Mouse (Mus musculus) mesoderm, embryonic 11.5 days (tissue): Measurements from ENCODE around the gene Mpc2.
A peak's percentile ranks its signal among the peaks of the same experiment; 100 is the strongest.

Source experiments
- DNase-seq: peaks from one replicate; pipeline ENCODE4 v3.0.0-alpha.2; 2012; ENCODE audit warnings: low read depth, low spot score

Gene Mpc2

DNA sequence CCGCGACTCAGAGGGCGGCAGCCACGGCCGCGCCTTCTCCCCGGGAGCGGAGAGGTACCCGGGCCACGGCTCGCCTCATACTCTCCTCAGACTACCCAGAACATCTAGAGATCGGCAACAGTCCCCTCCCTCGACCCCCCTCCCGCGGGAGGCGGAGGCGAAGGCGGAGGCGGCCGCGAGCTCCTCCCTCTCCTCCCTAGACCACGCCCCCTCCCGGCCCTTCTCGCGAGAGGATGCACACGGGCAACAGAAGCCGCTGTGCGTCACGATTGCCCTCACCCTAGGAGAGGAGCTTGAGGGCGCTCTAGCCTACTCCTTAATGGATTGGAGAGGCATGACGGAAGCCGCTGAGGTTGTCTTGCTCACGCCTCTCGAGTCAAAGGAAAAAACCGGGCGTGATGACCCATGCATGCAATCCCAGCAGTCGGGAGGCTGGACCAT is at the start of gene Mpc2, which contains the start of gene Dcaf6:
Gene Mpc2 (plus strand): TSS at position 278 of the 441 bp plus-strand sequence.
Gene Dcaf6 (minus strand): TSS at position 116 of the 441 bp plus-strand sequence.
- peak; percentile 98 for DNase-seq

GRCm38 (mm10) chr1:165421357-165421915 is 39.0 kb upstream of the Mpc2 start:
- no peak for DNase-seq

DNA sequence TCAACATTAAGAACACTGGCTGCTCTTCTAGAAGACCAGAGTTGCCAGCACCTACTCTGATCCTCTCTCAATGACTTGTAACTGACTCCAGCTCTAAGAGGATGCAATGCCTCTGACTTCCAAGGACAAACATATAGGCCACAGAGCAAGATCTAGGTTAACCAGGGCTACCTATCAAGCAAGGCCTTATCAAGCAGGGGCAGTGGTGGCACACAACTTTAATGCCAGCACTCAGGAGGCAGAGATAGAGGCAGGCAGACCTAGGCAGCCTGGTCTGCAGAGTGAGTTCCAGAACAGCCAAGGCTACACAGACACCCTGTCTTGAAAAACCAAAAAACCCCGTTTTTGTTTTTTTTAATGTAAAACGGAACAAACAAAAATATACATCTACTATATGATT is 34.2 kb upstream of the Mpc2 start:
- DNase-seq = no peak

GRCm38 (mm10) chr1:165432883-165433282 is 27.6 kb upstream of the Mpc2 start:
- DNase-seq = no peak

DNA sequence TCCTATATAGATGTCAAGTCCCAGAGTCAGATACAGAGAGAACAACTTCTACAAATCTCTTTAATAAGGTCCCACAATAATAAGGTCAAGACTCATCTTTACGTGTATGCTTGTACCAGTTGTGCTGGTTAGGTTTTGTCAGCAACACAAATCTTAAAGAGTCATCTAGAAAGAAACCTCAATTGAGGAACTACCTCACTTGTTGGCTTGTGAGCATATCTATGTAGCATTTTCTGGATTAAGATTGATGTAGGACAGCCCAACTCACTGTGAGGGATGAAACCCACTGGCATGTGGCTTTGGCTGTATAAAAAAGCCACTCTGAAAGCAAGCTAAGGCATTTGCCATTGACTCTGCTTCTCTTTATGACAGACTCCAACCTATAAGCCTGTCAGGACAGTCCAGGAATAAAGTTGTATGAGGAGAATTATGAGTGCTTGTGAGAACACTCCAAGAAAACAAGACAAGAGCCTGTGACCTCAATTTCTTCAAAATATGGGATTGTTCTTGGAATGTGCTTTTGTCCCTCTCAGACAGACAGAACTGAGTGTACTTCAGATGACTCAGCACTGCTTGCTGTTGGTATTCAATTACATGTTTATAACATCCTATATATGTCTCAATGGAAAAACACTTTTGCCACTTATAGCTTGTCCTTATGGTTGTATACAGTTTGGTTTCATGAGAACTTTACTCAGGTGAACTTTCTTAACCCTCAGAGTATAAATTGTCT is 22.0 kb upstream of the Mpc2 start:
- DNase-seq = no peak

DNA sequence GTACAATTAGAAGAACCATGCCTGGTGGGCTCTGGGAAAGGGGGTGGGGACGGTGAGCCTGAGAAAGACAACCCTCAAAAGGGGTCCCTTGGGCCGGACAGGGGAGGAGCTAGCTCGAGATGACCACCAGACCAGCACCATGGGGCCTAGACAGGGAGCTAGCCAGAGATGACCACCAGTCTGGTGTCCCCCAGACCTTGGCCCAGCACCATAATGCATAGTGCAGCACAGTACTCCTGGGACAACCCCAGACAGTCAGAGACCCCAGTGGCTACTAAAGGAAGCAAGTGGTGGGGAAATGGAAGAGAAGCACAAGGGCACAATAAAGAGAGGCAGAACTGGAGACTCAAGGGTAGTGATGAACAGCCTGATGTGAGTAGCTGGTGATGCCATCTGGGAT is 19.6 kb upstream of the Mpc2 start:
- no peak for DNase-seq

DNA sequence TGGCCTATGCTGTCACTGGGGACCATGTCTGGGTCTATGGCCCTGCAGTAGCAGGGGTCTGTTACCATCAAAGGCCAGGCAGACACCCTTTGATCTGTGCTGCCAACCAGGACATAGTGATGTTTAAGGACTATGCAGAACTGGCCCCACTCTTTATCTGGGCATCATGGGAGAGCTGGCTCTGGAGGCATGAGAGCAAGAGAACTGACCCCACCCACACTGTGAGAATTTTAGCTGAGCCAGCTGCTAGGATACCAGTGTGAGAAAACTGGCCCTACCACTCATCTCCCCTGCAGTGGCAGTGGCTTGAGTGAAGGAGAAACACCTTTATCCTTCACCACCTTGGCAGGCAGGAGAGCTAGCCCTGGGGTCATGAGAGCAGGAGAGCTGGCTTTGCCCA is 19.2 kb upstream of the Mpc2 start:
- DNase-seq = no peak

DNA sequence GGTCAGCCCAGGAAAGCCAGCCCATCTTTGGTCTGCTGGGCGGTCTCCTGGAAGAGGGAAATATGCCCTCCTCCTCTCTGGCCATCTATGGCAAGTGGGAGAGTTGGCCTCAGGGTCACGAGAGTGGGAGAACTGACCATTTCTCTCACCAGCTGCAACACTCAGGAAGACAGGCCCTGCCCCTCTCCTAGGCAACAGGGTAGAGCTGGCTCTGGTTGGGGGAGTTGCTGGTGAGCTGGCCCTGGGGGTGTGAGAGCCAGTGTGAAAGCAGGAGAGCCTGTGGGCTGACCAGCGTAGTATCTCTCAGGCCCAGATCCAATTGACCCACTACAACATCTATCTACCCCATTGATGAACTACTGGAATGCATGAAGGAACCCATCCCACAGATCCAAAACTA is 18.7 kb upstream of the Mpc2 start:
- DNase-seq = no peak

- DNase-seq = no peak
Observed at GRCm38 (mm10) chr1:165459041-165459502, 1.4 kb upstream of the Mpc2 start.

- DNase-seq = peak; percentile 45
Observed at GRCm38 (mm10) chr1:165459503-165460181, 795 bp upstream of the Mpc2 start.

DNA sequence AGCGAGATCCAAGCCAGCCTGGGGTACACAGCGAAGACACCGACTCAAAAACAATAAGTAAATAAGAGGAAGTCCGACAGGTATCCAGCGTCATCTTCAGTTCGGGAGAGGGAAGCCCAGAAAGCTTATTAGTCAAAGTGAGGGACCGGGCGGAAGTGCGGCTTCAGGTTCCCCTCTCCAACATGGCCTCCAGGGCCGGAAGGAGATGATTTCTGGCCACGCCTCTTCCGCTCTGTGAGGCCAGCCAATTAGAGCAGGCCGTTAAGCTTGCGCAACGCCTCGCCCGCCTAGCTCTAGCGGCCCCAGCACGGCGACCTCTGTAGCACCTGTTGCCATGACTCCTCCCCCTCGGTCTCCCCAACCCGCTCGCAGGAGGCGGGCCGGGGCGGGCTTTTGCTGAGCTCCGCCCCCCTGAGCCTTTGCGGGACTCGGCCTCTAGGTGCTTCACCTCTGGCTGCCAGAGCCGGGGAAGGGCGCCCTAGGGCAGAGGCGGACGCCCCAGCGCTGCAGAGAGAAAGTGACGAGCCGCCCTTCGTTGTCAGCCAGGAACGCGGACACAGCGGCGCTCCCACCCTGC is 452 bp downstream of the Mpc2 start:
- peak; percentile 99 for DNase-seq

DNA sequence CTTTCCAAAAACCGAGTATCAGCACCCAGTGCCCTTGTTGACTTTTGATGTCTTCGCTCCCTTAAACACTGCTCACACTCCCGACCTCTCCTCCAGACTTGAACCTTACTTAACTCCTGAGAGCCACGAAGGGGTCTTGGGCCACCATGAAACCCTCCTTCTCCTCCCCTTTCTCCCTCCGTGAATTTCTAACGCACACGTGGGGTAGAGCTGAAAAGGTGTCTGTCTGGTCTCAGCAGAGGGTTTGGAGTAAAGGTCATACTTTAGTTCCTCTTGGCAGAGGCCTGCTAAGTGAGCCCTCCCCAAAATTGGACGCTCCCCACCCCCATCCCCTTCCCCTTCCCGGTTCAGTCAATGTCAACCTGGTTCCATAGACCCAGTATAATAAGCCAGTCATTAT is 1.2 kb downstream of the Mpc2 start:
- DNase-seq = no peak

- no peak for DNase-seq
Observed at GRCm38 (mm10) chr1:165462861-165463260, 2.4 kb downstream of the Mpc2 start.

DNA sequence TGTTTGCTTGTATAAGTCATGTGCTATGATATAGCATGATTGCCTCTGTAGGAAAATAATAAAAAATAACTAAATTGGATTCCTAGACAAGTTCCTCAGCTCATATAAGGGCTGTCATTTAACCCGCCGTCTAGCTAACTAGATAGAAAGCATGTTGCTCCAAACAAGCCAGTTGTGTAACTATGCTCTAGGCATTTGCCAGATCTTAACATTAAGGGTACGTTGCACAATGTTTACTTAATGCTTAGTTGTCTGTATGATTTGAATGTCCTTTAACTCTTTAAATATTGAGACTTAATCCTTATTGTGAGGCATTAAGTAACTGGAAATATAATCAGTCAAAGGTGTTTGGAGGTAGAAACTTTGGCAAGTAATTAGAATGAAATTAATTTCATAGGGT is 4.1 kb downstream of the Mpc2 start:
- no peak for DNase-seq

- DNase-seq = no peak
Observed at GRCm38 (mm10) chr1:165468971-165469370, 8.5 kb downstream of the Mpc2 start.

- no peak for DNase-seq
Observed at GRCm38 (mm10) chr1:165469717-165470116, 9.3 kb downstream of the Mpc2 start.

DNA sequence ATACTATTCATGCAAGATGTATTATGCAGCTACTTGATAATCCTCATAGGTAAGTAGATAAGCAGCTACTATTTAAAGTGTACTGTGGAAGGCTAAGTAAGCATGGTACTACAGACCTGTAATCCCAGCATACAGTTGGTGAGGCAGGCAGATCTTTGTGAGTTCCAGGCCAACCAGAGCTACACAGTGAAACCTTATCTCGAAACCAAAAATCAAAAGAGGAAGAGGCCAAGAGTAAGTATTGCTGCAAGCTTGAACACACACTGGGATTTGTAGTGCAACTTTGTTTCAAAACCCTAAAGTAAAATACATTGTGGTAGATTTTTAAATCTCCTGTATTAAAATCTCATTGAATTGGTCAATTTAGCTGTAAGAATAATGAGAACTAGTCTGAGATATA is 11.1 kb downstream of the Mpc2 start:
- DNase-seq = no peak

- DNase-seq = no peak
Observed at GRCm38 (mm10) chr1:165484688-165485233, 24.3 kb downstream of the Mpc2 start, which contains the start of gene Adcy10. TSS of gene Adcy10 (plus strand) at chr1:165485183.

GRCm38 (mm10) chr1:165486108-165486507 is 25.7 kb downstream of the Mpc2 start:
- no peak for DNase-seq

- DNase-seq = no peak
Observed at GRCm38 (mm10) chr1:165489197-165489596, 28.8 kb downstream of the Mpc2 start.

- DNase-seq = no peak
Observed at GRCm38 (mm10) chr1:165498856-165499255, 38.4 kb downstream of the Mpc2 start.
